Mouse (Mus musculus) myocyte (in vitro differentiated cells): Measurements from ENCODE around the gene Rasip1. TPM values are rescaled to one million over a fixed set of nuclear protein-coding genes. Genes with fewer than 3 reads are reported as not detected.
A peak's percentile ranks its signal among the peaks of the same experiment; 100 is the strongest.

Source experiments
- H3K27me3 ChIP-seq: one replicate; pipeline ENCODE4 v1.6.1; 2011; ENCODE audit not compliant: control insufficient read depth, insufficient read depth, insufficient read length
- H3K36me3 ChIP-seq: one replicate; pipeline ENCODE4 v1.6.1; 2011; ENCODE audit not compliant: control insufficient read depth, insufficient read depth
- H3K4me2 ChIP-seq: one replicate; pipeline ENCODE4 v1.6.1; 2011; ENCODE audit warnings: low read depth, control low read depth
- H3K4me3 ChIP-seq: one replicate; pipeline ENCODE4 v1.5.1; 2011; ENCODE audit warnings: mild to moderate bottlenecking, control low read depth, moderate library complexity
- H3K79me2 ChIP-seq: one replicate; pipeline ENCODE4 v1.6.1; 2011; ENCODE audit not compliant: control insufficient read depth, insufficient read depth
- H3ac ChIP-seq: one replicate; pipeline ENCODE4 v1.6.1; 2011; ENCODE audit not compliant: control insufficient read depth, insufficient read length
- CEBPB ChIP-seq: IDR thresholded peaks from 2 replicates; pipeline ENCODE4 v1.6.1; 2011; ENCODE audit warnings: mild to moderate bottlenecking, moderate library complexity; ENCODE audit not compliant: poor library complexity, insufficient read depth, severe bottlenecking
- E2F4 ChIP-seq: IDR thresholded peaks from one replicate; pipeline ENCODE4 v1.6.1; 2011; ENCODE audit warnings: mild to moderate bottlenecking, control low read depth, moderate library complexity; ENCODE audit not compliant: insufficient read depth
- MAX ChIP-seq: IDR thresholded peaks from one replicate; pipeline ENCODE4 v1.6.1; 2011; ENCODE audit warnings: low read depth, mild to moderate bottlenecking, control low read depth
- MYOD1 ChIP-seq, 3 experiments: IDR thresholded peaks; one replicate each; pipeline ENCODE4 v1.6.1; 2011; ENCODE audit warnings: control low read depth in 2 of 3, low read depth in 2 of 3, mild to moderate bottlenecking in 2 of 3, moderate library complexity in 1 of 3; ENCODE audit not compliant: insufficient read length in 2 of 3, control insufficient read depth in 1 of 3
- MYOG ChIP-seq, 3 experiments: IDR thresholded peaks; one replicate each; pipeline ENCODE4 v1.6.1; 2011; ENCODE audit warnings: control low read depth in 2 of 3, low read depth in 2 of 3, mild to moderate bottlenecking in 2 of 3; ENCODE audit not compliant: insufficient read length in 2 of 3, control insufficient read depth in 1 of 3, insufficient read depth in 1 of 3
- POLR2A ChIP-seq: IDR thresholded peaks from one replicate; pipeline ENCODE4 v1.6.1; 2011; ENCODE audit warnings: low read depth, mild to moderate bottlenecking, control low read depth, moderate library complexity; ENCODE audit not compliant: insufficient read length
- POLR2AphosphoS2 ChIP-seq: IDR thresholded peaks from one replicate; pipeline ENCODE4 v1.6.1; 2011; ENCODE audit warnings: low read depth, control low read depth; ENCODE audit not compliant: insufficient read length
- REST ChIP-seq: IDR thresholded peaks from one replicate; pipeline ENCODE4 v1.6.1; 2011; ENCODE audit warnings: mild to moderate bottlenecking, control low read depth, moderate library complexity; ENCODE audit not compliant: insufficient read depth, insufficient read length
- SRF ChIP-seq: IDR thresholded peaks from one replicate; pipeline ENCODE4 v1.6.1; 2011; ENCODE audit warnings: low read depth; ENCODE audit not compliant: control insufficient read depth, insufficient read length
- TCF12 ChIP-seq: IDR thresholded peaks from one replicate; pipeline ENCODE4 v1.6.1; 2011; ENCODE audit warnings: mild to moderate bottlenecking, control low read depth; ENCODE audit not compliant: poor library complexity, insufficient read depth, severe bottlenecking
- TCF3 ChIP-seq: IDR thresholded peaks from one replicate; pipeline ENCODE4 v1.6.1; 2011; ENCODE audit warnings: low read depth, control low read depth; ENCODE audit not compliant: insufficient read length
- USF1 ChIP-seq: IDR thresholded peaks from one replicate; pipeline ENCODE4 v1.6.1; 2011; ENCODE audit warnings: low read depth, mild to moderate bottlenecking, control low read depth, moderate library complexity
- polyA plus RNA-seq: library from polyadenylated mRNA; unstranded; fragments of >200 nt; fragmentation: generic; extraction: Trizol; gene quantifications from one replicate; pipeline ENCODE4 v1.2.1, GENCODE M21; 2012; ENCODE audit warnings: missing spikeins

Rasip1 gene
- polyA plus RNA-seq, 1 experiment = 0.40 TPM

DNA sequence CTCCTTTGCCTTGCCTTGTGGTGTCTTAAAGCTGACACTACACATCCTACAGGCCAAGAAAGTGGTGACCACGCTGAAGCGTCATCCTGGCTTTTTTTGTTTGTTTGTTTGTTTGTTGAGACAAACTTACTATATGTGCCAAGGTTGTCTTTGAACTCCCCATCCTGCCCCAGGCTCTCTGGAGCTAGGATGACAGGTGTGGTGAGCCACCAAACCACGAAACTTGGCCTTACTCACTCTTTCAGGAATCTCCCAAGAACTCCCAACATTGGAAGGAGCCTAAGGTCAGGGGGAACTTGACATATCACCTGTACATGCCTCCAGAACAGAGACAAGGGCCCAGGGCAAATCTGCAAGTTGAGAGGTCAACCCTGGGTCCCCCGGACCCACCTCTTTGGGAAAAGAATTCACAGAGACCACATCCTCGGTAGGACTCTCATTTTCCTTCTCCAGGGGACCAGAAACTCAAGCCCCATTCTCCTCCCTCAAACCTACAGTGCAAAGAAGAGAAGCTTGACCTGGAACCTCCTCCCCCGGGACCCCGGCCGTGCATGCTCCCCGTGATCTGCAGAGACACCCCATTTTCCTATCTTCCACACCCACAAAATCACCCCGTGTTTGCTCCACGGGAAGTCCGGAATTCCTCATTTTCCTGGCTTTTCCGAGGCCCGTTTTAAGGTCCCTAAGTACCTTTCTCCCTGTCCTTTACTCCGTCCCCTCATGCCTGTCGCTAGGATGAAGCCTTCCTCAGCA lies 15.4 kb downstream of the Rasip1 start:
- Histone ChIP-seq H3K79me2 (no peaks in the 10 kb centered on the region), H3K36me3 (no peaks in the 10 kb centered on the region), H3K27me3 (no peaks in the 10 kb centered on the region), H3K4me3 (peak overlapping the region; percentile 6), H3ac (no peak overlapping the region), H3K4me2 (peak overlapping the region; percentile 76)
- TF ChIP-seq MYOD1 (IDR thresholded peaks at IDR 0.05; ENCODE audit: control insufficient read depth in 1 of 3, insufficient read length in 2 of 3, low read depth in 2 of 3) = peak in 2 of 3 experiments; percentile 25 to 63
- no peak for TF ChIP-seq SRF
- peak in 2 of 3 experiments; percentile 3 to 57 for TF ChIP-seq MYOG (IDR thresholded peaks at IDR 0.05; ENCODE audit: control insufficient read depth in 1 of 3, insufficient read depth in 1 of 3, insufficient read length in 2 of 3, low read depth in 2 of 3)

DNA sequence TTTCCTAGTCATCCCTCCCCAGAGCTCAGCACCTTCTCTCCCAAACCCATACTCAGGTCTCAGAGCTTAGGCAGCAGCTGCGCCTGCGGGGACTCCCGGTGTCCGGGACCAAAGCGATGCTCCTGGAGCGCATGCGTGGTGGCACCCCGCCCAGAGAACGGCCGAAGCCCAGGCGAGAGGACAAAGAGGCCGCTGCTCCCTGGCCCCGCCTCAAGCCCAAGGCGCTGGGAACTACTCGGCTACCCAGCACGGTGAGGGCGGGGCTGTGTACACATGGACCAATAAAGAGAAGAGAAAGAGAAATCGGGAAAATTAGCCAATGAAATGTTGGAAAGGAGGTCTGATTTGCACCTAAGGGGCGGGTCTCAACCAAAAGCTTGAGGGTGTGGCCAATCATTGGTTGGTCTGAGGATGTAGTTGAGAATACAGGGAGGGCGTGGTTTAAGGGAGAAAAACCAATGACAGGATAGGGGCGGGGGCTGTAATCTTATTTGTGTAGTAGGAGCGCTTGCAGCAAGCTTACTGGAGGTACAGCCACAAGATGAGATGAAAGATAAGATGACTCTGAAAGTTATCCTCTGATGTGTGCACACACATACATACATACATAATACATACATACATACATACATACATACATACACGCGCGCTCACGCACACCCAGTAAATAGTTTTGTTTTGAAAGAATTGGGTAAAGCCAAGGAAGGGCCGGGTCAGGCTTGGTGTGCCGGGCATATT lies 16.3 kb downstream of the Rasip1 start:
- TF ChIP-seq USF1 = no peak
- no peak for TF ChIP-seq E2F4
- TF ChIP-seq TCF3 = no peak
- TF ChIP-seq POLR2AphosphoS2 = peak; percentile 29
- peak; percentile 36 for TF ChIP-seq POLR2A
- TF ChIP-seq CEBPB = no peak
- TF ChIP-seq SRF = no peak
- TF ChIP-seq MAX = no peak
- peak in 1 of 3 experiments; percentile 29 for TF ChIP-seq MYOD1 (IDR thresholded peaks at IDR 0.05; ENCODE audit: control insufficient read depth in 1 of 3, insufficient read length in 2 of 3, low read depth in 2 of 3)
- no peak for TF ChIP-seq REST
- no peak for TF ChIP-seq TCF12
- TF ChIP-seq MYOG (IDR thresholded peaks at IDR 0.05; ENCODE audit: control insufficient read depth in 1 of 3, insufficient read depth in 1 of 3, insufficient read length in 2 of 3, low read depth in 2 of 3) = peak in 1 of 3 experiments; percentile 69
- Histone ChIP-seq H3K27me3 (no peaks in the 10 kb centered on the region), H3ac (no peak overlapping the region), H3K79me2 (no peaks in the 10 kb centered on the region), H3K4me3 (peak overlapping the region; percentile 6), H3K4me2 (peak overlapping the region; percentile 76), H3K36me3 (no peaks in the 10 kb centered on the region)

DNA sequence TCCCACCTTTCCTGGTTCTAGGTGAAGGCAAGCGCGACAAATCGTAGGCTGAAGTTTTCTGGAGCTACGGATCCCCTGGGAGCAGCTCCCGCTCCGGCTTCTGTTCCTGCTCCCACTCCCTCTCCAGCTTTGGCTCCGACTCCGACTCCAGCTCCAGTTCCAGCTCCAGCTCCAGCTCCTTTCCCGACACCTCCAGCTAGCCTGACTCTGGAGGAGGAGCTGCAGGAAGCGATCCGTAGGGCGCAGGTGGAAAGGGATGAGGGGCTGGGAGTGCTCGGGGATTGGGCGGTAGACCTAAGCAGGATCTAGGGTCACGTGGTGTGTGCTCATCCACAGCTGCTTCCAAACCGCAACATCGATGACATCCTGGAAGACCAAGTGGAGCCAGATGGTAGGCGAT lies 16.9 kb downstream of the Rasip1 start:
- no peak overlapping the region for H3K4me2 ChIP-seq
- no peaks in the 10 kb centered on the region for H3K27me3 ChIP-seq
- TF ChIP-seq POLR2A = no peak
- TF ChIP-seq USF1 = peak; percentile 11
- TF ChIP-seq MYOD1 (IDR thresholded peaks at IDR 0.05; ENCODE audit: control insufficient read depth in 1 of 3, insufficient read length in 2 of 3, low read depth in 2 of 3) = no peak
- TF ChIP-seq TCF12 = no peak
- TF ChIP-seq MYOG (IDR thresholded peaks at IDR 0.05; ENCODE audit: control insufficient read depth in 1 of 3, insufficient read depth in 1 of 3, insufficient read length in 2 of 3, low read depth in 2 of 3) = peak in 1 of 3 experiments; percentile 22
- no peak for TF ChIP-seq TCF3
- no peaks in the 10 kb centered on the region for H3K36me3 ChIP-seq
- H3ac ChIP-seq = no peak overlapping the region
- H3K79me2 ChIP-seq = no peaks in the 10 kb centered on the region
- no peak overlapping the region for H3K4me3 ChIP-seq

DNA sequence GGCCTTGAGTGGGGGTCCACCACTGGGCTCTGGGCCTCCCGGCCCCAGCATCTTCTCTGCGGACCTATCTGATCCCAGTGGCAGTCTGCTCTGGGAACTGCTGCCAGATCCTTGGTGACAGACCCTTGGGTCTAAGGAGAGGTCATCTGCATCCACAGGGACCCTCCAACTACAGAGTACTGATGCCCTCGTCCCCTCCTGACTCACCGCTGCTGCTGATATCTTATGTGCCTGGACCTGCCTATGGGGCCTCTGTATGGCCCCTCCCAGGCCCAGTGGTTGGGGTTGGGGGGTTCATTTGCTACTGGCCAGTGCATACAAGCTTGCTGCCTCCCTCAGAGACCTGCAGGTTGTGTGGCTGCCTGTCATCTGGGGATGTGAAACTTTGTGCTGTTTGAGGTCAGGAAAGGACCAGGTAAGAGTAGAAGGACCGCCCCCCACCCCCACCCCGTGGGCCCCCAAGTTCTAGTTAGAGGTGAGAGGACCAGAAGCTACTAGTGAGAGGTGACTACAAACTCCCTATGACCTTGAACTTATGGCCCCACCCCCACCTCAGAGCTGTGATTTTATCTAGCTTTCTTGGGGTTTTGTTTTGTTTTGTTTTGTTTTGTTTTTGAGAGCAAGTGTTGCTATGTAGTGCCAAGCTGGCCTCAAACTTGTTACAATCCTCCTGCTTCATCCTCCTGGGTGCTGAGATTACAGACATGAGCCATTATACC lies 17.7 kb downstream of the Rasip1 start:
- no peaks in the 10 kb centered on the region for H3K79me2 ChIP-seq
- no peak overlapping the region for H3ac ChIP-seq
- H3K27me3 ChIP-seq = no peaks in the 10 kb centered on the region
- H3K36me3 ChIP-seq = no peaks in the 10 kb centered on the region
- no peak overlapping the region for H3K4me2 ChIP-seq
- no peak overlapping the region for H3K4me3 ChIP-seq
- TF ChIP-seq POLR2A (no peak), MAX (no peak), REST (no peak), CEBPB (no peak)

DNA sequence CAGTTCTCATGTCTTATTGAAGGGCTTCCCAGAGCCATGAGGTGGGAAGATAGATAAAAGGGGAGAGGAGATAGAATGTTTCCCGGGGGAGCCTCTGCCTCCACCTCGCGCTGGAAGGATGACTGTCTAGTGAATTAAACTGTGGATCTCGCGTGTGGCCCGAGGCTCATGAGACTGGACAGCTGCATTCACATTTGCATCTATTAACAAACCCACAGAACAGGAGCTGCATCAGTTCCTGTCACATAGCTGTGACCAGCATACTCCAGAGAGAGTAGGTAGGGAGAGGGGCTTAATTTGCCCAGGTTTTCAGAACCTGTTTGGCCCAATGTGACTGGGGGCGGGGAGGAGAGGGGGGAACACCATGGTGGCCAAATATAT lies 18.3 kb downstream of the Rasip1 start:
- Histone ChIP-seq H3K79me2 (no peaks in the 10 kb centered on the region), H3ac (no peak overlapping the region), H3K36me3 (no peaks in the 10 kb centered on the region), H3K27me3 (no peaks in the 10 kb centered on the region), H3K4me3 (no peak overlapping the region), H3K4me2 (no peak overlapping the region)
- TF ChIP-seq MYOG (IDR thresholded peaks at IDR 0.05; ENCODE audit: control insufficient read depth in 1 of 3, insufficient read depth in 1 of 3, insufficient read length in 2 of 3, low read depth in 2 of 3) (peak in 1 of 3 experiments; percentile 42), CEBPB (no peak)
